Mouse (Mus musculus): Measurements from ENCODE around the gene Dock6.

The Dock6 gene

GRCm38 (mm10) chr9:21752252-21752792 lies 100.1 kb downstream of the Dock6 start:
- DNase-seq (ENCODE audit: extremely low read depth, low read depth, low spot score): no peak

- DNase-seq (ENCODE audit: extremely low read depth, low read depth, low spot score): no peak
Observed at GRCm38 (mm10) chr9:21751347-21751746, 101.1 kb downstream of the Dock6 start.

GRCm38 (mm10) chr9:21750370-21750769 lies 102.1 kb downstream of the Dock6 start:
- DNase-seq (ENCODE audit: extremely low read depth, low read depth, low spot score): no peak

All from fat pad, adult 2 months (tissue).